Mouse (Mus musculus) layer of hippocampus, adult 8-10 months (tissue): ENCODE results near the gene 2210016L21Rik. TPM values are rescaled to one million over a fixed set of nuclear protein-coding genes. Genes with fewer than 3 reads are reported as not detected.

Source experiments
- DNase-seq, 2 experiments: peaks; one replicate each; pipeline ENCODE4 v3.0.0; 2022; ENCODE audit warnings: low spot score in 2 of 2
- total RNA-seq, 4 experiments: library from RNA; stranded (reverse); gene quantifications; 2 replicates each; pipeline ENCODE4 v1.2.4; 2022

The 2210016L21Rik gene
- total RNA-seq, 4 experiments from 2014 or later: 183 to 208 (median 204) TPM

GRCm38 (mm10) chr5:114978473-114978872 lies 36.5 kb downstream of the 2210016L21Rik start:
- DNase-seq: peak in 1 of 2 experiments; percentile 7

DNA sequence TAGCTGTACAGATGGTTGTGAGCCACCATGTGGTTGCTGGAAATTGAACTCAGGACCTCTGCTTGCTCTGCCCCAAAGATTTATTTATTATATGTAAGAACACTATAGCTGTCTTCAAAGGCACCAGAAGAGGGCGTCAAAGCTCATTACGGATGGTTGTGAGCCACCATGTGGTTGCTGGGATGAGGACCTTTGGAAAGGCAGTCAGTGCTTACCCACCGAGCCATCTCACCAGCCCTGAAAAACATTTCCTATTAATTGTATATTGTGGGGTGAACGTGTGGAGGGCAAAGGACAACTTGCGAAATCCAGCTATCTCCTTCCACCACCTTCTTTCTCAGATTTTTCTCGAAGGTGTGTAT lies 36.9 kb downstream of the 2210016L21Rik start:
- peak in 1 of 2 experiments; percentile 9 for DNase-seq

DNA sequence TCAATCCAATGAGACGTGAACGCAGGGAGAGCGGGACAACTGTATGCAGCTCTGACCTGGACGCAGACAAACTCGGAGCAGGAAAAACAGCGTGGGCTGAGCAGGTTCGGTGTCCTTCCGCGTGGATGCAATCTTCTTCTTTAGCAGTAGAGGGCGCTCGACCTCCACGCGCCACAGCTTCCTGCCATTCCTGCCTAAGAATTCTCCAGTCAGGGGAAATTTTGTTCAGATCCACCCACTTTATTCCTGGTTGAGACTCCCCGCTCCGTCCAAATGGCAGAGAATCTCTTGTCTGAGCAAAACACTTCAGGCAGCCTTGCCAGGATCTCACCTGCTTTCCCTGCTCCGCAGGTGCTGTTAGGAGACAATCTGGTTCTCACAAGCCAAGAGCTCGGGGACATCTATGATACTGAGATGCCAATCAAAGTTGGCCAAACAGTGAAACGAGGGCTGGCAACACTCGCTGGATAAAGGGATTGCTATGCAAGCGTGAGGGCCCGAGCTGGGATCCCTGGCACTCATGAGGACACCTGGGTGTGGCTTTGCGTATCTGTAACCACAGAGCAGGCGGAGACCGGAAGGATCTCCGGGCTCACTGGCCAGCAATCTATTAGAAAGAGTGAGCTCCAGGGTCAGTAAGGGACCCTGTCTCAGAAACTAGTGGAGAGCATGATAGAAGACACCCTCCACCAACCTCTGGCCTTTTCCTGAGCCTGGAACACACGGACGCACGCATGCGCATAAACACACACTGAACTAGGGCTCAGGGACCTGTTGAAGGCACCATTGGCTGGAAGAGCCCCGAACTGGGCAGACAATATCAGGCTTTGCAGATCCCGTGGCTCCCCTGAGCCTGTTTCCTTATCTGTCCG lies 37.5 kb downstream of the 2210016L21Rik start:
- DNase-seq: peak; percentile 64 to 79

GRCm38 (mm10) chr5:114980122-114980748 lies 38.3 kb downstream of the 2210016L21Rik start:
- DNase-seq: no peak

DNA sequence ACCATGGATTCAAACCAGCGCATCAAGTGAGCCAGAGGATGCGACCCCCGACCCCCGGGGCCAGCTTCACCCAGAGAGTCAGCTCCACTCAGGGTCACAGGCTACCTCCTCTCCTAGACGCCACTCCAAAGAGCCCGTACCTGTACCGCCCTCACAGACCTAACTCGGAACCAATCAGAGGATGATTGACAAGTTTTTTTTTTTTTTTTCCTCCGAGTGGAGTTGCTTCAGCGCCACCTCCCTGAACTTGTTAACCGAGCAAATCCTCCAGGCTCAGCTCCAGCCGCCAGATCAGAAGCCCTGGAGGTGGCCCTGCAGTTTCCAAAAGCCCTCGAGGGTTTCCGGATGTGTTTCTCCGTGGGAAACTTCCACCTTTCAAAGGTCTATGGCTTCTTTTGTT lies 40.0 kb downstream of the 2210016L21Rik start:
- no peak for DNase-seq

DNA sequence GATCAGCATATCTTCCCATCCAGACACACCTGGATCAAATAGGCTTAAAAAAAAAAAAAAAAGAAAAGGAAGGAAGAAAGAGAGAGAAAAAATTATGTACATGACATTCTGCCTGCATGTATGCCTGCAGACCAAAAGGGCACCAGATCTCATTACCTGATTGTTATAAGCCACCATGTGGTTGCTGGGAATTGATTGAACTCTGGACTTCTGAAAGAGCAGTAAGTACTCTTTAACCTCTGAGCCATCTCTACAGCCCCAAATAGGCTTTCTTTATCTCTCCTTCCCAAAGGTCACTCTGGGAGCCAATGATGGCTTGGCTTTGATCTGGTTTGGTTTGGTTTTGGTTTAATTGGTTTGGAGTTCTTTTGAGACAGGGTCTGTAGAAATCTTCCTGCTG lies 43.1 kb downstream of the 2210016L21Rik start:
- no peak for DNase-seq

- DNase-seq: no peak
Measured at GRCm38 (mm10) chr5:114996447-114996846, 54.5 kb downstream of the 2210016L21Rik start.

- DNase-seq: no peak
Measured at GRCm38 (mm10) chr5:114997327-114997726, 55.4 kb downstream of the 2210016L21Rik start.

Other genes starting within 250 kb of the 2210016L21Rik start
- 10 to 100 TPM; 15.9 to 19.7 (median 17.2) TPM for gene Tchp, start 234.4 kb upstream of the 2210016L21Rik start, total RNA-seq
- 10 to 100 TPM; 39.6 to 51.4 (median 47.0) TPM for gene Ankrd13a, start 167.5 kb upstream of the 2210016L21Rik start, total RNA-seq
- 10 to 100 TPM; 51.1 to 61.4 (median 55.3) TPM for gene Git2, start 166.6 kb upstream of the 2210016L21Rik start, total RNA-seq
- 100 to 1,000 TPM; 133 to 155 (median 137) TPM for gene 1500011B03Rik, start 118.7 kb upstream of the 2210016L21Rik start, total RNA-seq
- not detected for gene 4930519G04Rik, start 88.5 kb upstream of the 2210016L21Rik start, total RNA-seq
- under 1 TPM; 0.61 to 0.98 (median 0.82) TPM for gene Gm9936, start 83.5 kb upstream of the 2210016L21Rik start, total RNA-seq
- gene Oasl2, start 45.2 kb upstream of the 2210016L21Rik start, total RNA-seq: 1 to 10 TPM; 1.3 to 9.8 (median 4.7) TPM
- 1 to 10 TPM in 1 of 4 experiments, under 1 TPM in 1, not detected in 2; 0.80 to 1.1 TPM for gene Oasl1, start 18.9 kb upstream of the 2210016L21Rik start, total RNA-seq
- not detected for gene Hnf1a, start 28.9 kb downstream of the 2210016L21Rik start, total RNA-seq
- 10 to 100 TPM; 71.6 to 80.6 (median 77.4) TPM for gene Sppl3, start 69.0 kb downstream of the 2210016L21Rik start, total RNA-seq
- gene Gm10401, start 156.1 kb downstream of the 2210016L21Rik start, total RNA-seq: not detected
- gene Acads, start 177.2 kb downstream of the 2210016L21Rik start, total RNA-seq: 10 to 100 TPM in 1 of 4 experiments, 1 to 10 TPM in 3; 8.1 to 11.7 (median 9.2) TPM
- 10 to 100 TPM; 26.9 to 29.3 (median 27.6) TPM for gene Unc119b, start 192.8 kb downstream of the 2210016L21Rik start, total RNA-seq
- gene Mlec, start 216.0 kb downstream of the 2210016L21Rik start, total RNA-seq: 100 to 1,000 TPM in 1 of 4 experiments, 10 to 100 TPM in 3; 80.4 to 100 (median 89.0) TPM